21 mouse cellular contexts compared by ENCODE assay signal in the genomic region with DNA sequence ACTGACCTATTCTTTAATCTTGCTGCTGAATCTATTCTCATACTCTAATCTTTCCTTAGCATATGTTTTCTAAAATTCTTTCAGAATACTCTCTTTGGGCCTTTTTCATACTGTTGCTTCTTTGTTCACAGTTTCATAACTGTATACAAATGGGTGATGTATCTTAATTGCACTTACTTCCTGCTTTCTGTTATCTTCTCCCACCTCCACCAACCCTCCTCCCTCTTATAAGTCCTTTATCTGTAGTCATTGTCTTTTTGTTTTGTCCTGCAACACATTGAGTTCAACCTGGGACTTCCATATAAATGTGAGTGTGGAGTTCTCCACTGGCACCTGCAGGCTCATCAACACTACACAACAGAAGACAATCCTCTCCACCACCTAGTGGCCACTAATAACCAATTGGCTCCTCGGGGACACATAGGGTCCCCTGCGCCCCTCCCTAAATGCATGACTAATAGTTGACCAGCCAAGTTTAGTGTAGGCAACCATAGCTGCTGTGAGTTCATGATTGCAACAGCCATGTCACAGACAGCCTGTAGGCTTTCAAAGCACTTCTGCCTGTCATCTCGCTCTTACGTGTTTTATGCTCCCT.
"Had no signal": no experiment of that assay in that cellular context is flagged by ENCODE, and none has a peak within 500 bp of the region (broad histone marks: within the 10 kb centered on the region; RNA-seq: fewer than 3 reads in every experiment).

No protein-coding gene starts in this region.

- H3K4me3 ChIP-seq: intestine, embryonic 15.5 days; layer of hippocampus, adult 2 months; limb, embryonic 10.5 days; limb, embryonic 13.5 days; liver, embryonic 12.5 days; liver, embryonic 15.5 days; lung, embryonic 15.5 days; midbrain, embryonic 12.5 days; midbrain, embryonic 15.5 days; neural tube, embryonic 13.5 days had no signal

- H3K36me3 ChIP-seq: intestine, embryonic 15.5 days; limb, embryonic 10.5 days; limb, embryonic 13.5 days; liver, embryonic 12.5 days; liver, embryonic 15.5 days; lung, embryonic 15.5 days; midbrain, embryonic 12.5 days; midbrain, embryonic 15.5 days; neural tube, embryonic 13.5 days had no signal

- H3K4me2 ChIP-seq: intestine, embryonic 15.5 days; limb, embryonic 13.5 days; liver, embryonic 12.5 days; liver, embryonic 15.5 days; lung, embryonic 15.5 days; midbrain, embryonic 12.5 days; midbrain, embryonic 15.5 days; neural tube, embryonic 13.5 days had no signal

- ATAC-seq: intestine, embryonic 15.5 days; liver, embryonic 12.5 days; midbrain, embryonic 15.5 days had no signal

- H3K27ac ChIP-seq: intestine, embryonic 15.5 days; kidney, postnatal 0 days; layer of hippocampus, adult 2 months; limb, embryonic 10.5 days; limb, embryonic 13.5 days; liver, embryonic 12.5 days; liver, embryonic 15.5 days; lung, embryonic 15.5 days; macrophage; midbrain, embryonic 12.5 days; midbrain, embryonic 15.5 days; neural tube, embryonic 13.5 days had no signal

- DNase-seq: kidney, adult 2 months; kidney, postnatal 25 days; layer of hippocampus, adult 9-11 months; liver; lung, adult 18-20 months; right cerebral cortex, adult 18-20 months; right cerebral cortex, postnatal 14 days; spleen, adult 18-20 months; thymus, postnatal 25 days had no signal

- H3K9me3 ChIP-seq: intestine, embryonic 15.5 days; limb, embryonic 10.5 days; limb, embryonic 13.5 days; liver, embryonic 12.5 days; liver, embryonic 15.5 days; lung, embryonic 15.5 days; midbrain, embryonic 12.5 days; midbrain, embryonic 15.5 days; neural tube, embryonic 13.5 days had no signal

- H3K27me3 ChIP-seq: intestine, embryonic 15.5 days; limb, embryonic 13.5 days; liver, embryonic 12.5 days; liver, embryonic 15.5 days; lung, embryonic 15.5 days; midbrain, embryonic 12.5 days; midbrain, embryonic 15.5 days; neural tube, embryonic 13.5 days had no signal

- H3K4me1 ChIP-seq: intestine, embryonic 15.5 days; limb, embryonic 10.5 days; limb, embryonic 13.5 days; liver, embryonic 12.5 days; liver, embryonic 15.5 days; lung, embryonic 15.5 days; midbrain, embryonic 12.5 days; midbrain, embryonic 15.5 days; neural tube, embryonic 13.5 days had no signal

- H3K9ac ChIP-seq: intestine, embryonic 15.5 days; limb, embryonic 13.5 days; liver, embryonic 12.5 days; liver, embryonic 15.5 days; lung, embryonic 15.5 days; midbrain, embryonic 12.5 days; midbrain, embryonic 15.5 days; neural tube, embryonic 13.5 days had no signal
